Mouse (Mus musculus): Measurements from ENCODE around the gene Kif2c.

- no peak for TF ChIP-seq GATA1 (IDR thresholded peaks at IDR 0.05; ENCODE audit: borderline replicate concordance, low read length)
- TF ChIP-seq FLI1 (IDR thresholded peaks at IDR 0.05; ENCODE audit: low read length), result no peak
Measured at GRCm38 (mm10) chr4:117139217-117139612, 43.2 kb downstream of the Kif2c start.
